Mouse (Mus musculus) hindbrain, postnatal 0 days (tissue): ENCODE measurements around the gene Ankrd17. TPM values are rescaled to one million over a fixed set of nuclear protein-coding genes. Genes with fewer than 3 reads are reported as not detected.
A peak's percentile ranks its signal among the peaks of the same experiment; 100 is the strongest.

Experiments
- ATAC-seq: fragments of 200-750 bp; cut with Nextera tagmentation; 2 replicates; pipeline ENCODE4 v1.8.0; 2017; ENCODE audit warnings: mild to moderate bottlenecking, moderate TSS enrichment, moderate library complexity
- DNase-seq: peaks from one replicate; pipeline ENCODE4 v3.0.0-alpha.2; 2015; ENCODE audit warnings: low spot score
- H3K27ac ChIP-seq: fragments of 300-500 bp; sonication (generic); 2 replicates; pipeline ENCODE4 v1.5.1; 2014; ENCODE audit warnings: mild to moderate bottlenecking
- H3K27me3 ChIP-seq: fragments of 300-500 bp; sonication (generic); 2 replicates; pipeline ENCODE4 v1.6.1; 2014; ENCODE audit warnings: low read length, mixed read lengths; ENCODE audit not compliant: insufficient read depth
- H3K36me3 ChIP-seq: fragments of 300-500 bp; sonication (generic); 2 replicates; pipeline ENCODE4 v1.6.1; 2014; ENCODE audit warnings: low read length, mixed read lengths; ENCODE audit not compliant: insufficient read depth
- H3K4me1 ChIP-seq: fragments of 300-500 bp; sonication (generic); 2 replicates; pipeline ENCODE4 v1.6.1; 2014; ENCODE audit warnings: antibody characterized with exemption, low read length, mixed read lengths; ENCODE audit not compliant: insufficient read depth
- H3K4me2 ChIP-seq: fragments of 300-500 bp; sonication (generic); 2 replicates; pipeline ENCODE4 v1.6.1; 2014; ENCODE audit warnings: low read depth, mild to moderate bottlenecking, low read length, moderate library complexity, mixed read lengths
- H3K4me3 ChIP-seq: fragments of 300-500 bp; sonication (generic); 2 replicates; pipeline ENCODE4 v1.5.1; 2014; ENCODE audit warnings: low read length
- H3K9ac ChIP-seq: fragments of 300-500 bp; sonication (generic); replicated peaks from 2 replicates; pipeline ENCODE4 v1.6.1; 2014; ENCODE audit warnings: mild to moderate bottlenecking, low read length, moderate library complexity, mixed read lengths
- H3K9me3 ChIP-seq: fragments of 300-500 bp; sonication (generic); 2 replicates; pipeline ENCODE4 v1.6.1; 2016; ENCODE audit warnings: low read length, mixed read lengths
- CTCF ChIP-seq: IDR thresholded peaks from 2 replicates; pipeline ENCODE4 v1.5.1; 2016; ENCODE audit warnings: antibody characterized with exemption, control low read depth, low read depth
- WGBS: fragments of 180-500 bp; shearing (Covaris S2); extraction: QIAGEN DNeasy Blood & Tissue Kit; methylation state at CpG from one replicate; pipeline ENCODE4 v1.1.7; 2014; 5-methylcytosine and 5-hydroxymethylcytosine counted together
- polyA plus RNA-seq: library from polyadenylated mRNA; unstranded; fragments of >200 nt; fragmentation: Nextera tagmentation; extraction: Ambion mirVana; gene quantifications from 2 replicates; pipeline ENCODE4 v1.2.1, GENCODE M21; 2015
- total RNA-seq: library from RNA; depleted of rRNA; stranded (reverse); fragments of >200 nt; gene quantifications from 2 replicates; pipeline ENCODE4 v1.2.3, GENCODE M21; 2014

Gene Ankrd17
- total and polyA plus RNA-seq, 2 experiments from 2014 or later = 23.2 to 61.1 TPM

DNA sequence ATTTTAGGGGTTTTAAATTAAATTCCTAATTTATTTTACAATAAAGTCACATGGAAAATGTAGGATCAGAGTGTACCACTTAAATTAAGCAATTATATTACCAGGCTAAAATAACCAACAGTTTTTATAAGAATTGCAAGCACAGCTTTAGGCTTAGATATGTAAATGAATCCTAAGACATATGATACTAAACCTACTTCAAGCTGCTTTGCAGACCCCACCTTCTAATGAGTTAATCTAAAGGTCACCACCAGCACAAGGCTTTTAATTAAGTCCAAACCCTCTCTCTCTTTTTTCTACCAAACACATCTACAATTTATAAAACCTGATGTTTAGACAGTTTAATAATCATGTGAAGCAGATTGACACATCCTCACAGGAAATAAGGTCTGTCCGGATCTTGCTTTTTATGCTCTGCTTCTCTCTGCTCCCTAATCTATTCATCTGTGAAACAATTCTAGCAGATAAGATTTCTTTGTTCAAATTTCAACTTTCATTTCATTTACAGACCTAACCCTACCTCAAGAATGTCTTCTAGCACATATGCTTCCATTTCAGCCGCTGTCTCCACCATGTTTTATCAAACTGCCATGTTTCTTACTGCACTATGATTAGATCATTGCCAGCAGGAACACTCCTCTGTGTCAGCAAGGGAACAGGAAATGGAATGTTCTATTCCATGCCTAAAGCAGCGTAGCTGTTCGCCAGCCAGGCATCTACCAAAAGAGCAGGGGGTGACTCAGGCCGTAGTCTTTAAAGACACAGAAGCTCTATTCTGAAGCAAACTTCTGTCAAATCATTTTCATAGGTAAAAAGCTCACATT, 27.0 kb downstream of the Ankrd17 start:
- H3K27ac ChIP-seq = peak overlapping the region; percentile 62
- no peaks in the 10 kb centered on the region for H3K36me3 ChIP-seq
- DNase-seq = peak; percentile 87
- peak overlapping the region; percentile 57 for H3K4me2 ChIP-seq
- H3K4me1 ChIP-seq = no peaks in the 10 kb centered on the region; the same call in 1 of the 2 replicates
- TF ChIP-seq CTCF = no peak
- peak overlapping the region; percentile 36 for H3K4me3 ChIP-seq
- peak; percentile 98 for ATAC-seq
- H3K27me3 ChIP-seq = no peaks in the 10 kb centered on the region
- peak overlapping the region; percentile 42 for H3K9ac ChIP-seq
- 11% methylated on average over 5 of the region's 5 CpGs for WGBS
- H3K9me3 ChIP-seq = no peaks in the 10 kb centered on the region

DNA sequence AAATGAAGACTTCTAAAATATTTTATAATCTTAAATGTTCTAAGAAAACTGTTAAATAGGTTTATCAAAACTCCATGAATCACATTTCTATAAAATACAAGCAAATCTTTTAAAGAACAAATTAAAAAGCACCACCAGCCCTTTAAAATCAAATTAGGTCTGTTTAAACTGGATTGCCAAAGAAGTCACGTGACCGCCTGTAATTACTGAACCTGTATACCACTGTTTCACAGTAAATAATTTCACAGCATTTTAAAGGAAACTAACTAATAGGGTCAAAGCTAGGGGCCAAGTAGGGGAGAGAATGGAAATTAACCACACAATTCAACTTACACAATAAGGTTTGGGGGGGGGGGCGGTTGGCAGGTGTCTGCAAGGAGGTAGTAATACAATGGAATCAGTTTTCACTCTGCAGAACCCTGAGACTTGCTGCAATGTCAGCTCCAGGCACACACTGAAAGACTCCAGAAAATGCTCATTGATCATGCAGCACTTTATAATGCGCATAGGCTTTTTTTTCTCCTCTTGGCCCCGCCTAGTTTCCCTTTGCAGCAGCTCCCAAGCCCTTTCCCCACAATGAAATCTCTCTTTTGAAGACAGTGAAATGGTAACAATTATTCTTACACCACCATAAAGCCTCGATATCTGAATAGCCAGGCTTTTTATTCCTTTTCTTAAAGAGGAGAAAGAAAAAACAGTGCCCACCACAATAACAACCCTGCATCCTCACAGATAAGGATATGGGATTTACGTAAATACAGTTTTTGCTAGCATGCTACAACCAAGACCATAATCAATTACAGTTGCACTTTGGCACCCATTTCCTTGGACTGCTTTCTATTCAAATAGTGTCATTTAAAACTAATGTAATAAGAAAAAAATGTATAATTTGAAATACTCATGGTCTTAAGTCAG, 27.9 kb downstream of the Ankrd17 start:
- no peaks in the 10 kb centered on the region for H3K36me3 ChIP-seq
- H3K4me3 ChIP-seq = peak overlapping the region; percentile 36
- DNase-seq = peak; percentile 4
- peak overlapping the region; percentile 57 for H3K4me2 ChIP-seq
- no peaks in the 10 kb centered on the region for H3K9me3 ChIP-seq
- peak overlapping the region; percentile 42 for H3K27ac ChIP-seq
- H3K9ac ChIP-seq = 0 out of 2 replicates have a peak overlapping the region, but pooled peaks have one; percentile 15
- no peaks in the 10 kb centered on the region for H3K27me3 ChIP-seq
- 35% methylated on average over 7 of the region's 7 CpGs for WGBS
- no peaks in the 10 kb centered on the region; the same call in 1 of the 2 replicates for H3K4me1 ChIP-seq
- TF ChIP-seq CTCF = no peak
- ATAC-seq = 0 out of 2 replicates have a peak, but pooled peaks have one; percentile 28

GRCm38 (mm10) chr5:90332478-90332877, 33.9 kb downstream of the Ankrd17 start:
- no peak overlapping the region for H3K4me3 ChIP-seq
- TF ChIP-seq CTCF = no peak
- no peaks in the 10 kb centered on the region for H3K36me3 ChIP-seq
- H3K4me2 ChIP-seq = no peak overlapping the region
- H3K27ac ChIP-seq = no peak overlapping the region
- no peak overlapping the region for H3K9ac ChIP-seq
- H3K9me3 ChIP-seq = no peaks in the 10 kb centered on the region
- DNase-seq (no peak), ATAC-seq (no peak)
- WGBS = 100% methylated on average over 2 of the region's 2 CpGs
- no peaks in the 10 kb centered on the region for H3K4me1 ChIP-seq
- no peaks in the 10 kb centered on the region for H3K27me3 ChIP-seq

DNA sequence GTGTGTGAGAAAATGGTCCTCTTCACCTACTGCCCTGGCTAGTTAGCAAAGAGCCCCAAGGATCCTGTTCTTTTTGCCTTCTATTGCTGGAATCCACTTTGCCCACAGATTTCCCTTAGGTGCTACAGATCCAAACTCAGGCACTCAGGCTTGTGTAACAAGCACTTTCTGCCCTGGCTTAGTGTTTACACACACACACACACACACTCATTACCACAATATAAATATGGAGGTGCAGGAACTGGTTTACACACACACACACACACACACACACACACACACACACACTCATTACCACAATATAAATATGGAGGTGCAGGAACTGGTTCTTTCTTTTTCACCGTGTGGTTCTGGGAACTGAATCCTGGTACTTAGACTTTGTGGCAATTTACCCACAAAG, 35.3 kb downstream of the Ankrd17 start:
- no peak overlapping the region for H3K4me2 ChIP-seq
- H3K4me3 ChIP-seq = no peak overlapping the region
- H3K27me3 ChIP-seq = no peaks in the 10 kb centered on the region
- H3K4me1 ChIP-seq = no peaks in the 10 kb centered on the region
- no peak for TF ChIP-seq CTCF
- DNase-seq (no peak), ATAC-seq (no peak)
- H3K9me3 ChIP-seq = no peaks in the 10 kb centered on the region
- H3K9ac ChIP-seq = no peak overlapping the region
- WGBS = 74% methylated on average over 1 of the region's 1 CpGs
- H3K27ac ChIP-seq = no peak overlapping the region
- H3K36me3 ChIP-seq = no peaks in the 10 kb centered on the region

DNA sequence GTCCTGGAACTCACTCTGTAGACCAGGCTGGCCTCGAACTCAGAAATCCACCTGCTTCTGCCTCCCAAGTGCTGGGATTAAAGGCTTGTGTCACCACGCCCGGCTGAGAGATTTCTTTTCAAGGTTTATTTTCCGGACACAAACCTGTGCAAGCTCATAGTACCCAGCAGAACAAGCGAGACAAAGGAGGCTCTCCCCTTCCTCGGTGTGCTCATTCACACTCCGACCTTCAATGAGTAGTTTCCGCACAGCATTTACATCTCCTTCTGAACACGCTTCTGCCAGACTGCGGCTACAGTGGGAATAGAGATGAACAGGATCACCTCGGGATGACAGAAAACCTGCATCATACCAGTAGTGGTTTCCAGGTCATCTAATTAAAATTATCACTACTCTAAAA, 68.0 kb downstream of the Ankrd17 start:
- H3K4me3 ChIP-seq = no peak overlapping the region
- H3K27ac ChIP-seq = no peak overlapping the region
- no peaks in the 10 kb centered on the region for H3K27me3 ChIP-seq
- no peak overlapping the region for H3K9ac ChIP-seq
- DNase-seq = no peak
- 97% methylated on average over 11 of the region's 11 CpGs for WGBS
- ATAC-seq = no peak
- no peaks in the 10 kb centered on the region for H3K4me1 ChIP-seq
- TF ChIP-seq CTCF = no peak
- no peak overlapping the region for H3K4me2 ChIP-seq
- H3K36me3 ChIP-seq = peaks cover 14% of the 10 kb centered on the region
- no peaks in the 10 kb centered on the region for H3K9me3 ChIP-seq

DNA sequence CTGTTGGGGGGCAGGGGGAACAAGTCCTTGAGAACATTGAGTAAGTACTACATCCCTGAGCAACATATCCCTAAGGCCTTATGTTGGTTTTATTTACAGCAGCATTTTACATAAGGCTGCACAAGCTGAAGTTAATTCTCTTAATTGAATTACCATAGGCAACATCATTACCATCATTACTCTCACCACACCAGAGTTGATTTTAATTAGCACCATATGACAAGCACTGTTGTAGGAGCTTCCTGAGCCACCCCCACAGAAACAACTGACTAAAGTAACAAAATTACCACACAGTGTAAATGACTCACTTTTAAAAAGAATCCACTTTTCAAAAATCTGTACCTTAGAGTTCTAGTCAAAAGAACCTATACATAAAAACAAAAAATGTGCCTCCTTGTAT, 76.5 kb downstream of the Ankrd17 start:
- H3K4me2 ChIP-seq = no peak overlapping the region
- no peaks in the 10 kb centered on the region for H3K27me3 ChIP-seq
- H3K4me3 ChIP-seq = no peak overlapping the region
- TF ChIP-seq CTCF = no peak
- ATAC-seq (no peak), DNase-seq (no peak)
- no peaks in the 10 kb centered on the region for H3K9me3 ChIP-seq
- peaks cover 41% of the 10 kb centered on the region for H3K36me3 ChIP-seq
- H3K27ac ChIP-seq = no peak overlapping the region
- H3K4me1 ChIP-seq = no peaks in the 10 kb centered on the region
- no peak overlapping the region for H3K9ac ChIP-seq
